Mouse (Mus musculus) heart, postnatal 36 days (tissue): ENCODE measurements around the gene Sgcd. TPM values are rescaled to one million over a fixed set of nuclear protein-coding genes. Genes with fewer than 3 reads are reported as not detected.

Experiments
- DNase-seq, 2 experiments: peaks; one replicate each; pipeline ENCODE4 v3.0.0; 2021 to 2022
- intact Hi-C: fragments of 180-260 bp; cut with DNase I; formaldehyde crosslinking; loops from one replicate; pipeline ENCODE4 v1.15.1; 2025
- total RNA-seq, 2 experiments: library from RNA; stranded (reverse); gene quantifications; 2 replicates each; pipeline ENCODE4 v1.2.3; 2021

The Sgcd gene
- 10 to 100 TPM; 72.3 to 77.2 TPM for total RNA-seq

DNA sequence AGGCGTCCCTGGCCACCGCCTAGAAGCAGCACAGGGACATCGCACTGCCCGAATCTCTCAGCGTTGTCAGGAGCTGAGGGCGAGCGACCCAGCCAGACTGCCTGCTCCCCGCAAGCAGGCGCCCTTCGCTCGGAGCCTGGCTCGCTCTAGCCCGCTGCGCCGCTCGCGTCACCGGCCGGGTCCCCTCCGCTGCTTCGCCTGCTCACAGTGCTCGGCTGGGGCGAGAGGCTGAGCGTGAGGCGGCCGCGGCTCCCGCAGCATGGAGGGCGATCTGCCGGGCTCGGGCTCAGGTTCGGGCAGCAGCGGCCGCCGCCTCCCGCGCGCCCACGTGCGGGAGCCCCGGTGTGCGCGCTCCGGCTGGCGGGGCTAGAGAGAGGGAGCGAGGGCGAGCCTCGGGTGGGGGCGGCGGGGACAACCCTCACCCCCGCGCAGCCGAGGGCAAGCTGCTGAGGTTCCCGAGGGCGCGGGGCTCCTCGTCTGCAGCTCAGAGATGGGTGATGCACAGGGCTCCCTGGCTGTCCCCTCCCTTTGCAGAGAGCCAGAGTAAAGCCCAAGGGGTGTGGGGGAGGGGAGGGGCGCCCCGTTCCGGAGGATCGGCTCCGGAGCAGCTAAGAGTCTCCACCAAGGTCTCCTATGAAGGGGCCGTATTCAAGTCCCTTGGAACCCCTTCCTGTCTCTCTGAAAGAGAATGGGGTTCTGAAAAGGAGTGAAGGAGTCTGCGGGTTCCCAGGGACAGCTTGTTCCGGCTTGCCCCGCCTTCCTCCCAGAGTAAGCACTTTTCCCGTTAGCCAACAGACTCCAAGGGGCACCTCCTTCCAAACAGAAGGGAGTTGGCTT lies at the start of gene Sgcd:
TSS of gene Sgcd (minus strand) at position 273 of the 837 bp plus-strand sequence.
- intact Hi-C loops = no loop called here
- peak; percentile 12 to 23 for DNase-seq

DNA sequence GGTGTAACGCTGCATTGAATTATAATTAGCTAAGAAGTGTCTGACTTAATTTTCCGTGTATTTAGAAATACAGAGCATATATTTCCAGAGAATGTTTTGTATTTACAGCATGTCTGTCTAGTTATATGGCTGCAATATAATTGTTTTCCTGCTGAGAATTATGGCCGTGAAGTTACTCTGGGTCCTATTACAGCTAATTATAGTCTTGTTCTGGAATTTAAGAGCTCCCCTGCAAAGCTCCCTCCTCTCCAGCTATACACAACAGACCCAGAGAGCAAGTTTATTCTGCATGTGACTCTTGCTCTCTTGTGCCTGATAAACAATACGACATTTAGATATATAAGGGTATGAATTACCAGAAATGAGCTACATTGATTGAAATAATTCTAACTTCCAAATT lies 49.3 kb upstream of the Sgcd start:
- intact Hi-C loops = no loop called here
- no peak for DNase-seq

GRCm38 (mm10) chr11:48012836-48013235 lies 24.1 kb upstream of the Sgcd start:
- DNase-seq = no peak
- intact Hi-C loops = no loop called here

DNA sequence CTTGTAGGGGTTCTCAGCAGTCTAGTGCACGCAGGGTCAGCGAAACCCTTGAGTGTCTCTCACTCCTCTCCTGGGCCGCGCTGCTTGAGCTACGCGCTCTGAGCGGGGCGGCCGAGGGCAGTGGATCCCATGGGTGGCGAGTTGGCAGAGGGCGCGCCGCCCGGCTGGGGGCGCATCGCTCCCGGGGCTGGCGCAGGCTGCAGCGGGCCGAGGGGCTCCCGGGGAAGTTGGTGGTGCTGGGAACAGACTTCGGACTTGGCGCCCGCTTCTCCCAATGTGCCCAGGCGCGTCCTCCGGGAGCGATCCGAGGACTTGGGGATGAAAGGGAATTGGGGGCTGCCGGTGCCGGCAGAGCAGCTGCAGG lies 454 bp downstream of the Sgcd start:
- intact Hi-C loops = no loop called here
- peak in 1 of 2 experiments; percentile 3 for DNase-seq

GRCm38 (mm10) chr11:47987893-47988267 lies 889 bp downstream of the Sgcd start:
- peak in 1 of 2 experiments; percentile 0 for DNase-seq
- intact Hi-C loops = no loop called here

DNA sequence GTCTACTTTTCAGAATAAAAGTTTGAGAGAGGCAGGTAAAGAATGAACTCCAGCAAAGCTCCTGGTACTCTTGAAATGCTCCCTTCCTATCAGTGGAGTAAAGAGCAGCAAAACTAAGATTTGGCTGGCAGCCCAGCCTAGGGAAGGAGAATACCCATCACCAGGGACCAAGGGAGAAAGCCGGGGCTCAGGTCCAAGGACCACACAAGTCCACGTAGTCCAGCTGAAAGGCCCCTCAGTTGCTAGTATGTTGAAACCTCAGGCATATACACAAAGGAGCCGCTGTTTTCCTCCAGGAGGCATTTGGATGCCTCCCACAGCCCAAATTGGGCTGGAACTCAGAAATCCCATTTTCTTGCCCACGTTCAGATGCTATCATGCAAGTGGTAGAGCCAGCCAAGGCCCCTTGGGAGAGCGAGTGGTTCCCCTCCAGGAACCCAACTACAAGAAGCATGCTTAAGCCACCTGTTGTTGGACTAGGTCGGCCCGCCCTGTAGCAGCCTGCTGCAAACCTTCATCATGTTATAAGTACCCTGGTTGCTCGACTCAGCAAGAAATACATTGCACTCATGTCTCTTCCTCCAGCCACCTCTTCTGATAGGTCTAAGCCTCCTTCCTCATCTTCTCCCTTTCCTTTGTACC lies 1.4 kb downstream of the Sgcd start:
- intact Hi-C loops = no loop called here
- DNase-seq = no peak

DNA sequence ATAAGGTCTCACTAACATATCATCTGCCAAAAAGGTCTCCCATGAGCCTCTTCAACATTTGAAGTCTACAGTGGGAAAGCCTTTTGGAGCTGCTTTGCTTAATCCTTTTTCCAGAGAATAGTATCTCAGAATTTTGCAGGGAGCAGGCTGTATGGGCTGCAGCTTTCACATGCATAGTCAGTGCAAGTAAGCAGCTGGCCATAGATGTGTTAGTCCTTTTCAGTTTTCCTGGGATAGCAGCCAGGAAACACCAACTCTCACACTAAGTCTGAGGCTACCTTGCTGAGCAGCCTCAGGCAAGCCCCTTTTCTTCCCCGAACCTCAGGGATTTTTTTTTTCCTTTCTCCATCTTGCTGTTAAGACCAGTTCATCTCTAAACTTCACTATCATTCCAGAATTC lies 6.6 kb downstream of the Sgcd start:
- intact Hi-C loops = no loop called here
- no peak for DNase-seq

DNA sequence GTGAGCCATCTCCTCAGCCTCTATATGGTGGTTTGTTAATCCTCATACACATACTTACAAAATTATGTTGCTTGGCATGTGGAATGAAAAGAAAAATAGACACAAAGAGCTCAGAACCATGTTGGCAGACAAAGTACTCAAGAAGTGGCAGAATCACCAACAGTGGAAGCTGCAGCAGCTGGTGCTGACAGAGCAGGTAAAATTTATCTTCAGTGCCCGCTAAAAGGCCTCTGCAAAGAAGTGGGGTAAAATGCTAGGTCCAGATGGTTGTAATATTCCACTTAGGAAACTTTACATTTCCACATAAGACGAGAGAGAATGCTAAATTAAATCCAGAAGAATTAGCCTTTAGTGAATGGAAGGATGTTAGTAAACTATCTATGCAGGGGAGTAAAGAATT lies 7.7 kb downstream of the Sgcd start:
- intact Hi-C loops = no loop called here

GRCm38 (mm10) chr11:47953291-47953690 lies 35.5 kb downstream of the Sgcd start:
- DNase-seq = no peak
- intact Hi-C loops = no loop called here

More for the DNA sequence above, 7.7 kb downstream of the Sgcd start:
- no peak for DNase-seq

DNA sequence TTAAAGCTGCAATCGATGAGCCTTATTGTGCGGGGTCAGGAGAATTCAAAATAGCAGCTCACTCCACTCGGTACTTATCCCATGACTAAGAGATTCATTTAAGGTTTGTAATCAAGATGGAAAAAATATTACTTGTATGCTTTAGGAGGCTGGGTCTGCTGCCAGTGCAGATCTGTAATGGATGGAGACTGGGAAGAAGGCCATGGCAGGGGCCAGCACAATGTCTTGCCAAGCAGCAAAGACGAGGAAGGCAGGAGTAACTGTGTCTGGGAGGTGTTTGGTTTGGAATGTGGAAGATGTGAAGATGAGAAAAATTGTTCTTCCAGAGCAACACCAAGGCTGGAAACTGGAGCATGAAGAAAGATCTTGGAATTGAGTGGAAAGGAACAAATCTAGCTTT lies 36.4 kb downstream of the Sgcd start:
- intact Hi-C loops = no loop called here
- DNase-seq = no peak

- intact Hi-C loops = no loop called here
Observed at GRCm38 (mm10) chr11:47939795-47940194, 49.0 kb downstream of the Sgcd start.

GRCm38 (mm10) chr11:47917616-47918015 lies 71.2 kb downstream of the Sgcd start:
- intact Hi-C loops = no loop called here
- no peak for DNase-seq

More at GRCm38 (mm10) chr11:47939795-47940194, 49.0 kb downstream of the Sgcd start:
- DNase-seq = no peak

DNA sequence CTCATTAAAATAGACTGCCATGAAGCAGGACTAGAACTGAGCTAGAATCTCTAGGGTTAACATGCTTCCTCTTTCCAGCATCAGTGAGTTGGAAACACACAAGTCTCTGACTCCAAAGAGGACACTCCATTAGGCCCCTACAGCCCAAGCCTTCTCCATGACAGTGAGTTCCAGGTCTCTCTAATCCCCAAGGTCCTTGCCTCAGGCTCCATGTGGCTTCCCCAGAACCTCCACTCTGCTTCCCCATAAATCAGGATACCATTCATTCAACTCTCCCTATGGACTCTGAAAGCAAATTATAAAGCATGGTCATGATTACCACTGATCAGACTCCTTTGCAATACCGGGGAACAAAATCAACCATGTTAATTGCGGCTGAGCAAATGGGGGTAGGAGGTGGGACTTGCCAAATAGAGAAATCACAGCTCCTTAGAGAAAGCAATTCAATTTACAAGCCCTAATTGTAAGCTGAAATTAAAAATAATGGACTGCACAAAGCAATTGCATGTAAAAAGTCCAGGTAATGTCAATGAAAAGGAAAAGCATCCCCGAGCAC lies 97.1 kb downstream of the Sgcd start:
- DNase-seq = no peak
- intact Hi-C loops = loop anchor here (10.0 kb wide), 1 partner anchor 237 kb away; no protein-coding TSS in a partner anchor

GRCm38 (mm10) chr11:47890315-47890714 lies 98.5 kb downstream of the Sgcd start:
- intact Hi-C loops = loop anchor here (10.0 kb wide), 1 partner anchor 236 kb away; no protein-coding TSS in a partner anchor
- DNase-seq = peak; percentile 16

DNA sequence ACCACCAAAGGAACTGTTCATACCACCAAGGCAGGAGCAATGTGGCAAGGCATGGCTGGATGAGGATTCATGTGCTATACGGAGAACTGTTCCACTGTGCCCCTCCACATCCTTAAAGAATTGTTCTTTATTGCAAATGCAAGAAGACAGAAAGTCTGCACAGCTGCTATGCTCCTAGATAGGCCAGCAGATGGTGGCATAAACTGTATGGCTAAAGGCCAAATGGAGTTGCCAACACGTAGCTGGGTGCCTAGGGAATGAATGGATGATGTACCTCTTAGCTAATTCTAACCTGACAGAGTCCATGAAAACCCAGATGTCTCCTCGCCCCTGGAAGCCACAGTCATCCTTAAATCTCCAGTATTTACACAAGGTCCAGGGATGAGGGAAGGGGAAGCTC lies 103.5 kb downstream of the Sgcd start:
- intact Hi-C loops = no loop called here
- no peak for DNase-seq

DNA sequence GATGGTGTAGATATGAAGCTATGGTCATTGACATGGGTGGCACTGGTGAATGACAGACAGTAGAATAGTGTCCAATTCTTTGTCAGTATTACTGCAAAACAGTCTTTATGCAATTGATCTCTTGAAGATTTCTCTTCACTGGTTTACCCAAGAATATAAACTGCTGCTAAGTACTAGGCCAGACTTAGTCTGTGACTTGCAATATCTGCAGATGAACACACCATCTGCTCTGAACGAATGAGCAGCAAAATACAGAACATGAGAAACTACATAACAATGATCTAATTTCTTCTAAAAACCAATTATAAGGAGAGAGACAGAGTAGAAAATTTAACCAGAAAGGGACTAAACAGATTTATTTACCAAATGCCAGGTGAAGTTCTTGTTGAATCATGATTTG lies 105.2 kb downstream of the Sgcd start:
- DNase-seq = no peak
- intact Hi-C loops = loop anchor here (5.0 kb wide), 1 partner anchor 56 kb away; no protein-coding TSS in a partner anchor

DNA sequence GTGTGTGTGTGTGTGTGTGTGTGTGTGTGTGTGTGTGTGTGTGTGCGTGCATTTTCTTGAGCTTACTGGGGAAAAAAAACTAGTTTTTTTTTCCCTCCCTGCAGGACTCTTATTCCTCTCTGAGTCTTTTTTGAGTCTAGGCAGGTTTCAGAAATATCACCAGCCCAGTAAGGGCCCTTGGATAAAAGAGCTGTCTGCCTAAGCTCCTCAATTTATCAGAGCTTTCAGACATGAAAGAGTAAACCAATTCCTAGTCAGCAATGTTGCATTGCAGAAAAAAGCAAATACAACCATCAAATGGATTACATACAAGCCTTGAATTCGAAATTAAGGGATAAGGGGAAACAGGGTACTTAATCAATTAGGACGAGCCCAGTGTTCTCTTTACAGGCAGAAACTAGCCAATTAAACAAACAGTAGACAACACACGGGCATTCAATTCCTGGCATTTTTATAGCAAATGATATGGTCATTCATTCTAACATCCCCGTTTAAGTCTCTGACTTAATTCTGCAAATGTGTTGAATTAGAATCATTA lies 112.1 kb downstream of the Sgcd start:
- DNase-seq = no peak
- intact Hi-C loops = no loop called here

DNA sequence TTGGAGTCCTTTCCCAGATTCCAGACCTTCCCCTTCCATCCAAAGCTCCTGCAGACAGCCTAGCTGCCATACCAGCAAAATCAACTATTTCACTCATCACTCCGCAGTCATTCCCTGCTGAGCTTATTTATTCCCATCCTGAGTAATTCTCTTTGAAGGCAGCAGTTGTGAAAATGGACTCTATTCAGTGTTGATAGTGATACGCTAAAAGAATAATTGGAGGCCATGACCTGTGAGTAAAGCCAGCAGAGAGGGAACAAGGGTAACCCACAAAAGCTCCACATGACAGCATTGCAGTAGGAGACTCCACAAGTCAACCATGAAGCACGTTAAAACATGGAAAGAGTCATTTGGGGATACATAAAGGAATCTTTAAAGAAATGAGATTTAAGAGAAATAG lies 142.9 kb downstream of the Sgcd start:
- DNase-seq = no peak
- intact Hi-C loops = no loop called here

- intact Hi-C loops = no loop called here
- peak; percentile 2 to 10 for DNase-seq
Observed at GRCm38 (mm10) chr11:47833283-47833682, 155.5 kb downstream of the Sgcd start.

DNA sequence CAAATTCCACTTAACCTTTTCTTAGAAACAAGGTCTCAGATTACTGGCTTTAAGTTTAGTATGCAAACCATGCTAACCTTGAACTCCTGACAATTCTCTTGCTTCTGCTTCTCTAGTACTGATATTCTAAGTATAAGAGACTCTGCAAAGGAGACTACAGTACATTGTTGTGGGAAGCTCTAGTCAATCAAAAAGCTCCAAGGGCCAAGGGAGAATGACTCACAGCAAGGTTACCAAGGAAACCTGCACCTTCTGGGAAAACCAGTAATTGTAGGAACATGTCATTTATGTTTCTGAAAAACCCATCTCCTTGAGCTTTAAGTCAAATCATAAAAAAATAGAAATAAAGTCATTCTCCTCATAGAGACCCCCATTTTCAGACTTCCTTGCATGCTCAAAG lies 178.5 kb downstream of the Sgcd start:
- DNase-seq = no peak
- intact Hi-C loops = no loop called here

GRCm38 (mm10) chr11:47804101-47804715 lies 184.6 kb downstream of the Sgcd start:
- no peak for DNase-seq
- intact Hi-C loops = no loop called here
